Mouse (Mus musculus) embryonic fibroblast, embryonic 13.5 days (primary cell): ENCODE results near the gene Cldn10.

Experiments
- CTCF ChIP-seq: IDR thresholded peaks from 2 replicates; pipeline ENCODE4 v1.5.1; 2011; ENCODE audit warnings: mild to moderate bottlenecking, control low read depth, low read length, moderate library complexity, borderline replicate concordance; ENCODE audit not compliant: insufficient read depth
- POLR2A ChIP-seq: IDR thresholded peaks from 2 replicates; pipeline ENCODE4 v1.6.1; 2011; ENCODE audit warnings: low read depth, mild to moderate bottlenecking, control low read depth, low read length, moderate library complexity

DNA sequence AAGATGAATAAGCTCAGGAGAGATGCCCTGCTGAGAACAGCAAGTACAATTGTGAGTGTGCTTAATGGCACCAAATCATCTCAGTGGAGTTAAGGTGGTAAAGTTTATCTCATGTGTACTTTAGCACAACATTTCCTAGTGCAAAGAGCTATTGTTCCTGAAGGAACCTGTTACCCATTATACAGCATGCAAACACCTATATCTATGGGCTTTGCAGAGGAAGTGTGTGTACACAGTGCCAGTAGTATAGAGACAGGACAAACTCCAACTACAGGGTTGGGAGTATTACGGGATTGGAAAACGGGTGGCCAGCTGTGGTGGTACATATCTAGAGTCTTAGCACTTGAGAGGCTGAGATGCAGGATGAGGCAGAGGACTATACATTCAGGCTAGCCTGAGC is 38.6 kb upstream of the Cldn10 start:
- TF ChIP-seq CTCF, result no peak
- no peak for TF ChIP-seq POLR2A
